22 mouse cellular contexts compared by ENCODE assay signal in the genomic region with DNA sequence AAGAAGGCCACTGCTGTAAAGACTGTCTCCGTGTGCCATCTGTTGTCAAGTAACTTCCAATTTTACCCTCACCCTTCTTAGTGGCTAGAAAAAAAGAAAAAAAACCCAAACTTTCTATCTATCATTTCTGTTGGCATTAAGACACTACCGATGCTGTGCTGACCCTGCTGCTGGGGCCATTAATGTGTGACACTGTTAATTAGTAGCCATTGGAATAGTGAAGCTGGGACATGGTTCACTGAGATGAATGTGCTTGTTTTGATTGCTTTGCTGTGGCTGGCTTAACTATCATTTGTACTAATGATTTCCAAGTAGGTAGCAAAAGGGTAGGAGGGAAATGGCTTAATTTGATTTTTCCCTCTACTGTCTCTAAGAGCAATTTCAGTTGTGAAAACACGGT.
"Had no signal": no experiment of that assay in that cellular context is flagged by ENCODE, and none has a peak within 500 bp of the region (broad histone marks: within the 10 kb centered on the region; RNA-seq: fewer than 3 reads in every experiment).

No protein-coding gene starts in this region.

- H3K27me3 ChIP-seq: forebrain, embryonic 15.5 days; heart, embryonic 13.5 days; heart, embryonic 15.5 days; hindbrain, embryonic 13.5 days; hindbrain, embryonic 15.5 days; limb, embryonic 13.5 days; limb, embryonic 15.5 days; liver, embryonic 12.5 days had no signal

- H3K4me3 ChIP-seq: forebrain, embryonic 15.5 days; heart, adult 2 months; heart, embryonic 13.5 days; heart, embryonic 15.5 days; hindbrain, embryonic 13.5 days; hindbrain, embryonic 15.5 days; limb, embryonic 13.5 days; limb, embryonic 15.5 days; liver, embryonic 12.5 days had no signal

- ATAC-seq: forebrain, embryonic 15.5 days; forebrain, postnatal 0 days; hindbrain, postnatal 0 days; intestine, embryonic 16.5 days; liver, embryonic 12.5 days had no signal

- H3K4me2 ChIP-seq: forebrain, embryonic 15.5 days; heart, embryonic 11.5 days; heart, embryonic 13.5 days; heart, embryonic 15.5 days; hindbrain, embryonic 13.5 days; hindbrain, embryonic 15.5 days; limb, embryonic 13.5 days; limb, embryonic 15.5 days; liver, embryonic 12.5 days had no signal

- DNase-seq: forebrain, postnatal 0 days; gastrocnemius, postnatal 14 days; gastrocnemius, postnatal 36 days; heart, adult 11 months; heart, adult 2 months; heart, postnatal 14 days; heart, postnatal 36 days; layer of hippocampus, adult 9-11 months; layer of hippocampus, postnatal 36 days; left cerebral cortex, postnatal 4 days had no signal

- H3K27ac ChIP-seq: forebrain, embryonic 15.5 days; heart, adult 2 months; heart, embryonic 13.5 days; heart, embryonic 15.5 days; hindbrain, embryonic 13.5 days; hindbrain, embryonic 15.5 days; hindbrain, postnatal 0 days; limb, embryonic 13.5 days; limb, embryonic 15.5 days; liver, embryonic 12.5 days; liver, embryonic 14.5 days had no signal

- H3K9me3 ChIP-seq: forebrain, embryonic 15.5 days; heart, embryonic 13.5 days; heart, embryonic 15.5 days; hindbrain, embryonic 13.5 days; hindbrain, embryonic 15.5 days; limb, embryonic 13.5 days; limb, embryonic 15.5 days; liver, embryonic 12.5 days had no signal

- H3K9ac ChIP-seq: forebrain, embryonic 15.5 days; forebrain, postnatal 0 days; heart, embryonic 13.5 days; heart, embryonic 15.5 days; hindbrain, embryonic 13.5 days; hindbrain, embryonic 15.5 days; limb, embryonic 13.5 days; limb, embryonic 15.5 days; liver, embryonic 12.5 days; liver, embryonic 14.5 days had no signal

- H3K4me1 ChIP-seq: heart, embryonic 13.5 days; heart, embryonic 15.5 days; limb, embryonic 15.5 days; liver, embryonic 12.5 days had no signal

- H3K36me3 ChIP-seq: forebrain, embryonic 15.5 days; heart, embryonic 13.5 days; heart, embryonic 15.5 days; hindbrain, embryonic 13.5 days; hindbrain, embryonic 15.5 days; limb, embryonic 13.5 days; limb, embryonic 15.5 days; liver, embryonic 12.5 days had no signal
